Mouse (Mus musculus): ENCODE data around the gene Fam228a.

DNA sequence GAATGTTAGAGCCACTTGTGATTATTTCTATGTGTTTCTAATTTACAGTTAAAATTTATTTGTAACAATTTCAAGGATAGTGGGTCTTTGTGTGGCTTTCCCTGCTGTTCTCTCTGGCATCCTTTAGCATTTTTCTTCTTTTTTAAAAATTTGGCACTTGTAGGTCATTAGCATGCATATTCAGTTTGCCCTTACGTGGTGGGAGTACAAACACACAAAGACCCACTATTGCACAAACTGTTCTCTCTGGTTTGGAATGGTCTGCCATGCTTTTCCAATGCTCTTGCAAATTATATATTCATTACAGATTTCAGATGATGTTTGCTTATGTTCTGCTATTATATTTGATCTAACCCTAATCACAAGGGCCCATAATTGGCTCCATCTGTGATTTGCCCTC lies 61.9 kb downstream of the Fam228a start:
- no peak for TF ChIP-seq CTCF (IDR thresholded peaks at IDR 0.05; ENCODE audit: low read depth)
- no peak for TF ChIP-seq EP300 (IDR thresholded peaks at IDR 0.05; ENCODE audit: low read depth)

Measured in heart, postnatal 0 days (tissue).